Mouse (Mus musculus): ENCODE results near the gene Sulf2.

GRCm38 (mm10) chr2:166156122-166156521 lies 659 bp upstream of the Sulf2 start:
- TF ChIP-seq BHLHE40 (IDR thresholded peaks at IDR 0.05; ENCODE audit: borderline replicate concordance, low read depth, low read length) (no peak), POLR2A (IDR thresholded peaks at IDR 0.05; ENCODE audit: control insufficient read depth in 1 of 2, insufficient read depth in 1 of 2, low read depth in 1 of 2, low read length in 2 of 2, poor library complexity in 1 of 2) (no peak), MYC (IDR thresholded peaks at IDR 0.05; ENCODE audit: low read depth, low read length) (no peak), MXI1 (IDR thresholded peaks at IDR 0.05; ENCODE audit: low read depth, low read length) (no peak), CTCF (IDR thresholded peaks at IDR 0.05 in 2 of 3, conservative IDR thresholded peaks at IDR 0.05 in 1 of 3; ENCODE audit: control insufficient read depth in 1 of 3, insufficient read depth in 1 of 3, low read depth in 2 of 3, low read length in 3 of 3, poor library complexity in 1 of 3, severe bottlenecking in 1 of 3) (no peak), USF1 (IDR thresholded peaks at IDR 0.05; ENCODE audit: low read depth, low read length) (no peak), MAX (IDR thresholded peaks at IDR 0.05; ENCODE audit: low read length) (no peak), HCFC1 (IDR thresholded peaks at IDR 0.05; ENCODE audit: low read depth, low read length) (no peak), E2F4 (IDR thresholded peaks at IDR 0.05; ENCODE audit: borderline replicate concordance, low read depth, low read length) (no peak), TBP (IDR thresholded peaks at IDR 0.05; ENCODE audit: low read depth, low read length) (no peak), UBTF (IDR thresholded peaks at IDR 0.05; ENCODE audit: borderline replicate concordance, insufficient read depth, low read depth, low read length) (no peak), RCOR1 (IDR thresholded peaks at IDR 0.05; ENCODE audit: low read depth, low read length) (no peak), GATA1 (IDR thresholded peaks at IDR 0.05; ENCODE audit: low read depth, low read length) (no peak)
